Mouse (Mus musculus) hindbrain, postnatal 0 days (tissue): ENCODE data around the gene AI661453. TPM values are rescaled to one million over a fixed set of nuclear protein-coding genes. Genes with fewer than 3 reads are reported as not detected.

Experiments used
- ATAC-seq: fragments of 200-750 bp; cut with Nextera tagmentation; 2 replicates; pipeline ENCODE4 v1.8.0; 2017; ENCODE audit warnings: mild to moderate bottlenecking, moderate TSS enrichment, moderate library complexity
- DNase-seq: peaks from one replicate; pipeline ENCODE4 v3.0.0-alpha.2; 2015; ENCODE audit warnings: low spot score
- H3K27ac ChIP-seq: fragments of 300-500 bp; sonication (generic); 2 replicates; pipeline ENCODE4 v1.5.1; 2014; ENCODE audit warnings: mild to moderate bottlenecking
- H3K27me3 ChIP-seq: fragments of 300-500 bp; sonication (generic); 2 replicates; pipeline ENCODE4 v1.6.1; 2014; ENCODE audit warnings: low read length, mixed read lengths; ENCODE audit not compliant: insufficient read depth
- H3K36me3 ChIP-seq: fragments of 300-500 bp; sonication (generic); 2 replicates; pipeline ENCODE4 v1.6.1; 2014; ENCODE audit warnings: low read length, mixed read lengths; ENCODE audit not compliant: insufficient read depth
- H3K4me1 ChIP-seq: fragments of 300-500 bp; sonication (generic); 2 replicates; pipeline ENCODE4 v1.6.1; 2014; ENCODE audit warnings: antibody characterized with exemption, low read length, mixed read lengths; ENCODE audit not compliant: insufficient read depth
- H3K4me2 ChIP-seq: fragments of 300-500 bp; sonication (generic); 2 replicates; pipeline ENCODE4 v1.6.1; 2014; ENCODE audit warnings: low read depth, mild to moderate bottlenecking, low read length, moderate library complexity, mixed read lengths
- H3K4me3 ChIP-seq: fragments of 300-500 bp; sonication (generic); 2 replicates; pipeline ENCODE4 v1.5.1; 2014; ENCODE audit warnings: low read length
- H3K9ac ChIP-seq: fragments of 300-500 bp; sonication (generic); replicated peaks from 2 replicates; pipeline ENCODE4 v1.6.1; 2014; ENCODE audit warnings: mild to moderate bottlenecking, low read length, moderate library complexity, mixed read lengths
- H3K9me3 ChIP-seq: fragments of 300-500 bp; sonication (generic); 2 replicates; pipeline ENCODE4 v1.6.1; 2016; ENCODE audit warnings: low read length, mixed read lengths
- CTCF ChIP-seq: IDR thresholded peaks from 2 replicates; pipeline ENCODE4 v1.5.1; 2016; ENCODE audit warnings: antibody characterized with exemption, control low read depth, low read depth
- WGBS: fragments of 180-500 bp; shearing (Covaris S2); extraction: QIAGEN DNeasy Blood & Tissue Kit; methylation state at CpG from one replicate; pipeline ENCODE4 v1.1.7; 2014; 5-methylcytosine and 5-hydroxymethylcytosine counted together
- polyA plus RNA-seq: library from polyadenylated mRNA; unstranded; fragments of >200 nt; fragmentation: Nextera tagmentation; extraction: Ambion mirVana; gene quantifications from 2 replicates; pipeline ENCODE4 v1.2.1, GENCODE M21; 2015
- total RNA-seq: library from RNA; depleted of rRNA; stranded (reverse); fragments of >200 nt; gene quantifications from 2 replicates; pipeline ENCODE4 v1.2.3, GENCODE M21; 2014

Gene AI661453
- total and polyA plus RNA-seq, 2 experiments from 2014 or later = 0.14 to 0.52 TPM

- no peak overlapping the region for H3K4me3 ChIP-seq
- WGBS = 91% methylated on average over 2 of the region's 2 CpGs
- ATAC-seq = no peak
- no peak for DNase-seq
- H3K27me3 ChIP-seq = no peaks in the 10 kb centered on the region
- no peaks in the 10 kb centered on the region for H3K36me3 ChIP-seq
- no peak overlapping the region for H3K27ac ChIP-seq
- H3K9ac ChIP-seq = no peak overlapping the region
- no peak overlapping the region for H3K4me2 ChIP-seq
- H3K4me1 ChIP-seq = no peaks in the 10 kb centered on the region
- no peaks in the 10 kb centered on the region for H3K9me3 ChIP-seq
- TF ChIP-seq CTCF = no peak
Observed at GRCm38 (mm10) chr17:47458936-47459335, 22.5 kb downstream of the AI661453 start.

- DNase-seq = no peak
- no peak for ATAC-seq
- Histone ChIP-seq H3K27ac (no peak overlapping the region), H3K4me2 (no peak overlapping the region), H3K27me3 (no peaks in the 10 kb centered on the region), H3K9ac (no peak overlapping the region), H3K36me3 (no peaks in the 10 kb centered on the region), H3K4me3 (no peak overlapping the region), H3K9me3 (no peaks in the 10 kb centered on the region), H3K4me1 (no peaks in the 10 kb centered on the region)
- 81% methylated on average over 3 of the region's 3 CpGs for WGBS
- TF ChIP-seq CTCF = no peak
Observed at GRCm38 (mm10) chr17:47459341-47459919, 23.0 kb downstream of the AI661453 start.

GRCm38 (mm10) chr17:47461688-47462087 lies 25.3 kb downstream of the AI661453 start:
- Histone ChIP-seq H3K4me1 (no peaks in the 10 kb centered on the region), H3K27ac (no peak overlapping the region)
- TF ChIP-seq CTCF = no peak

GRCm38 (mm10) chr17:47462209-47462608 lies 25.8 kb downstream of the AI661453 start:
- 84% methylated on average over 7 of the region's 7 CpGs for WGBS
- Histone ChIP-seq H3K9ac (no peak overlapping the region), H3K4me1 (no peaks in the 10 kb centered on the region), H3K36me3 (no peaks in the 10 kb centered on the region), H3K4me3 (no peak overlapping the region), H3K27me3 (0 out of 2 replicates have a peak, but pooled peaks cover 6% of the 10 kb centered on the region), H3K9me3 (no peaks in the 10 kb centered on the region), H3K27ac (no peak overlapping the region), H3K4me2 (no peak overlapping the region)
- TF ChIP-seq CTCF = no peak
- no peak for ATAC-seq
- no peak for DNase-seq

More at GRCm38 (mm10) chr17:47461688-47462087, 25.3 kb downstream of the AI661453 start:
- Histone ChIP-seq H3K9ac (no peak overlapping the region), H3K9me3 (no peaks in the 10 kb centered on the region), H3K4me3 (no peak overlapping the region), H3K36me3 (no peaks in the 10 kb centered on the region), H3K27me3 (0 out of 2 replicates have a peak, but pooled peaks cover 3% of the 10 kb centered on the region), H3K4me2 (no peak overlapping the region)
- no peak for DNase-seq
- 84% methylated on average over 3 of the region's 3 CpGs for WGBS
- ATAC-seq = no peak

GRCm38 (mm10) chr17:47462728-47463388 lies 26.4 kb downstream of the AI661453 start:
- Histone ChIP-seq H3K9ac (no peak overlapping the region), H3K27ac (no peak overlapping the region), H3K4me2 (no peak overlapping the region), H3K4me1 (no peaks in the 10 kb centered on the region), H3K4me3 (no peak overlapping the region), H3K9me3 (no peaks in the 10 kb centered on the region), H3K36me3 (no peaks in the 10 kb centered on the region), H3K27me3 (0 out of 2 replicates have a peak, but pooled peaks cover 6% of the 10 kb centered on the region)
- DNase-seq (no peak), ATAC-seq (no peak)
- WGBS = 59% methylated on average over 9 of the region's 9 CpGs
- no peak for TF ChIP-seq CTCF

GRCm38 (mm10) chr17:47464248-47464965 lies 28.0 kb downstream of the AI661453 start:
- H3K4me1 ChIP-seq = no peaks in the 10 kb centered on the region
- no peaks in the 10 kb centered on the region for H3K36me3 ChIP-seq
- H3K27me3 ChIP-seq = peaks cover 17% of the 10 kb centered on the region; the same call in 1 of the 2 replicates
- no peak for ATAC-seq
- no peaks in the 10 kb centered on the region for H3K9me3 ChIP-seq
- WGBS = 47% methylated on average over 12 of the region's 12 CpGs
- no peak overlapping the region for H3K4me3 ChIP-seq
- no peak overlapping the region for H3K4me2 ChIP-seq
- no peak for TF ChIP-seq CTCF
- H3K9ac ChIP-seq = no peak overlapping the region
- H3K27ac ChIP-seq = no peak overlapping the region
- no peak for DNase-seq

GRCm38 (mm10) chr17:47465016-47465415 lies 28.6 kb downstream of the AI661453 start:
- Histone ChIP-seq H3K27ac (no peak overlapping the region), H3K9ac (no peak overlapping the region), H3K4me3 (no peak overlapping the region), H3K36me3 (no peaks in the 10 kb centered on the region), H3K4me2 (no peak overlapping the region), H3K27me3 (peaks cover 17% of the 10 kb centered on the region; the same call in 1 of the 2 replicates), H3K9me3 (no peaks in the 10 kb centered on the region), H3K4me1 (no peaks in the 10 kb centered on the region)
- 82% methylated on average over 11 of the region's 11 CpGs for WGBS
- ATAC-seq = no peak
- no peak for DNase-seq
- no peak for TF ChIP-seq CTCF
